Mouse (Mus musculus): ENCODE data around the gene Cacna2d2.

Cacna2d2 gene

GRCm38 (mm10) chr9:107456667-107457066 is 57.3 kb downstream of the Cacna2d2 start:
- peak; percentile 25 for DNase-seq (ENCODE audit: low spot score)

GRCm38 (mm10) chr9:107462907-107463306 is 63.5 kb downstream of the Cacna2d2 start:
- no peak for DNase-seq (ENCODE audit: low spot score)

GRCm38 (mm10) chr9:107463509-107463908 is 64.1 kb downstream of the Cacna2d2 start:
- DNase-seq (ENCODE audit: low spot score) = peak; percentile 41

GRCm38 (mm10) chr9:107464130-107464529 is 64.7 kb downstream of the Cacna2d2 start:
- no peak for DNase-seq (ENCODE audit: low spot score)

- no peak for DNase-seq (ENCODE audit: low spot score)
These were observed 66.2 kb downstream of the Cacna2d2 start for GRCm38 (mm10) chr9:107465657-107466056.

GRCm38 (mm10) chr9:107469213-107469795 is 69.9 kb downstream of the Cacna2d2 start:
- DNase-seq (ENCODE audit: low spot score) = no peak

GRCm38 (mm10) chr9:107470427-107470826 is 71.0 kb downstream of the Cacna2d2 start:
- DNase-seq (ENCODE audit: low spot score) = no peak

GRCm38 (mm10) chr9:107474016-107474415 is 74.6 kb downstream of the Cacna2d2 start:
- DNase-seq (ENCODE audit: low spot score) = no peak

GRCm38 (mm10) chr9:107478979-107479378 is 79.6 kb downstream of the Cacna2d2 start:
- no peak for DNase-seq (ENCODE audit: low spot score)

- DNase-seq (ENCODE audit: low spot score) = no peak
These were observed 80.2 kb downstream of the Cacna2d2 start for GRCm38 (mm10) chr9:107479593-107479992.

- DNase-seq (ENCODE audit: low spot score) = no peak
These were observed 81.2 kb downstream of the Cacna2d2 start for GRCm38 (mm10) chr9:107480477-107481069.

- no peak for DNase-seq (ENCODE audit: low spot score)
These were observed 81.9 kb downstream of the Cacna2d2 start for GRCm38 (mm10) chr9:107481340-107481739.

GRCm38 (mm10) chr9:107482004-107482403 is 82.6 kb downstream of the Cacna2d2 start:
- no peak for DNase-seq (ENCODE audit: low spot score)

- no peak for DNase-seq (ENCODE audit: low spot score)
These were observed 83.4 kb downstream of the Cacna2d2 start for GRCm38 (mm10) chr9:107482770-107483169.

- no peak for DNase-seq (ENCODE audit: low spot score)
These were observed 84.3 kb downstream of the Cacna2d2 start for GRCm38 (mm10) chr9:107483714-107484113.

- no peak for DNase-seq (ENCODE audit: low spot score)
These were observed 84.9 kb downstream of the Cacna2d2 start for GRCm38 (mm10) chr9:107484302-107484701.

GRCm38 (mm10) chr9:107484766-107485165 is 85.4 kb downstream of the Cacna2d2 start:
- no peak for DNase-seq (ENCODE audit: low spot score)

- DNase-seq (ENCODE audit: low spot score) = no peak
These were observed 86.7 kb downstream of the Cacna2d2 start for GRCm38 (mm10) chr9:107486086-107486485.

- no peak for DNase-seq (ENCODE audit: low spot score)
These were observed 87.3 kb downstream of the Cacna2d2 start for GRCm38 (mm10) chr9:107486507-107487225.

- DNase-seq (ENCODE audit: low spot score) = no peak
These were observed 90.7 kb downstream of the Cacna2d2 start for GRCm38 (mm10) chr9:107490146-107490545.

GRCm38 (mm10) chr9:107490625-107491024 is 91.2 kb downstream of the Cacna2d2 start:
- DNase-seq (ENCODE audit: low spot score) = no peak

GRCm38 (mm10) chr9:107493511-107493910 is 94.1 kb downstream of the Cacna2d2 start:
- DNase-seq (ENCODE audit: low spot score) = no peak

- no peak for DNase-seq (ENCODE audit: low spot score)
These were observed 94.8 kb downstream of the Cacna2d2 start for GRCm38 (mm10) chr9:107494238-107494637.
